Mouse (Mus musculus) hindbrain, embryonic 16.5 days (tissue): ENCODE measurements around the gene Erv3. TPM values are rescaled to one million over a fixed set of nuclear protein-coding genes. Genes with fewer than 3 reads are reported as not detected.

ENCODE experiments used
- ATAC-seq: fragments of 200-750 bp; cut with Nextera tagmentation; 2 replicates; pipeline ENCODE4 v1.8.0; 2017; ENCODE audit warnings: moderate TSS enrichment, moderate library complexity
- H3K27ac ChIP-seq: fragments of 300-500 bp; sonication (generic); 2 replicates; pipeline ENCODE4 v1.5.1; 2014; ENCODE audit warnings: low read depth, mild to moderate bottlenecking, control low read depth, low read length, moderate library complexity
- H3K27me3 ChIP-seq: fragments of 300-500 bp; sonication (generic); replicated peaks from 2 replicates; pipeline ENCODE4 v1.6.1; 2014; ENCODE audit warnings: low read length; ENCODE audit not compliant: control insufficient read depth, insufficient read depth
- H3K36me3 ChIP-seq: fragments of 300-500 bp; sonication (generic); 2 replicates; pipeline ENCODE4 v1.6.1; 2014; ENCODE audit warnings: mild to moderate bottlenecking, low read length, moderate library complexity, mixed read lengths; ENCODE audit not compliant: control insufficient read depth, insufficient read depth
- H3K4me1 ChIP-seq: fragments of 300-500 bp; sonication (generic); 2 replicates; pipeline ENCODE4 v1.6.1; 2014; ENCODE audit warnings: low read depth, low read length; ENCODE audit not compliant: control insufficient read depth, insufficient read depth
- H3K4me2 ChIP-seq: fragments of 300-500 bp; sonication (generic); 2 replicates; pipeline ENCODE4 v1.6.1; 2014; ENCODE audit warnings: mild to moderate bottlenecking, low read length, control low read depth, moderate library complexity
- H3K4me3 ChIP-seq: fragments of 300-500 bp; sonication (generic); 2 replicates; pipeline ENCODE4 v1.5.1; 2014; ENCODE audit warnings: mild to moderate bottlenecking, low read length, control low read depth, moderate library complexity
- H3K9ac ChIP-seq: fragments of 300-500 bp; sonication (generic); 2 replicates; pipeline ENCODE4 v1.6.1; 2014; ENCODE audit warnings: low read depth, mild to moderate bottlenecking, control low read depth, low read length, moderate library complexity
- H3K9me3 ChIP-seq: fragments of 300-500 bp; sonication (generic); 2 replicates; pipeline ENCODE4 v1.6.1; 2014; ENCODE audit warnings: mild to moderate bottlenecking, low read length, moderate library complexity; ENCODE audit not compliant: control insufficient read depth
- WGBS: fragments of 180-500 bp; shearing (Covaris S2); extraction: QIAGEN DNeasy Blood & Tissue Kit; methylation state at CpG from one replicate; pipeline ENCODE4 v1.1.7; 2014; 5-methylcytosine and 5-hydroxymethylcytosine counted together
- polyA plus RNA-seq: library from polyadenylated mRNA; unstranded; fragments of >200 nt; fragmentation: Nextera tagmentation; extraction: Ambion mirVana; gene quantifications from 2 replicates; pipeline ENCODE4 v1.2.1, GENCODE M21; 2015

Gene Erv3
- polyA plus RNA-seq = not detected in 2 replicates

- ATAC-seq = no peak
- H3K27ac ChIP-seq = no peak within 1 kb of the TSS
- 96% methylated on average over 5 of the region's 5 CpGs for WGBS
- H3K9ac ChIP-seq = no peak within 1 kb of the TSS
- no peaks in the 10 kb centered on the region for H3K27me3 ChIP-seq
- no peaks in the 10 kb centered on the region for H3K36me3 ChIP-seq
- no peaks in the 10 kb centered on the region for H3K9me3 ChIP-seq
- H3K4me3 ChIP-seq = no peak within 1 kb of the TSS
- H3K4me1 ChIP-seq = no peaks in the 10 kb centered on the region; the same call in 1 of the 2 replicates
- no peak within 1 kb of the TSS for H3K4me2 ChIP-seq
Observed at GRCm38 (mm10) chr2:131859721-131860120, at the start of gene Erv3. Erv3 (minus strand) TSS chr2:131859747.

GRCm38 (mm10) chr2:131908906-131909305, 49.4 kb upstream of the Erv3 start:
- no peaks in the 10 kb centered on the region for H3K36me3 ChIP-seq
- 80% methylated on average over 1 of the region's 1 CpGs for WGBS
- no peak overlapping the region for H3K4me3 ChIP-seq
- H3K27me3 ChIP-seq = no peaks in the 10 kb centered on the region
- no peak overlapping the region for H3K27ac ChIP-seq
- no peaks in the 10 kb centered on the region for H3K9me3 ChIP-seq
- no peak; the same call in 1 of the 2 replicates for ATAC-seq
- H3K4me1 ChIP-seq = peaks cover 24% of the 10 kb centered on the region
- H3K9ac ChIP-seq = no peak overlapping the region
- H3K4me2 ChIP-seq = no peak overlapping the region; the same call in 1 of the 2 replicates

- no peak overlapping the region for H3K27ac ChIP-seq
- no peaks in the 10 kb centered on the region for H3K27me3 ChIP-seq
- H3K4me2 ChIP-seq = no peak overlapping the region
- H3K9me3 ChIP-seq = no peaks in the 10 kb centered on the region
- no peaks in the 10 kb centered on the region for H3K36me3 ChIP-seq
- no peak overlapping the region for H3K4me3 ChIP-seq
- WGBS = 83% methylated on average over 7 of the region's 7 CpGs
- no peak for ATAC-seq
- H3K4me1 ChIP-seq = peaks cover 20% of the 10 kb centered on the region
- H3K9ac ChIP-seq = no peak overlapping the region
Observed at GRCm38 (mm10) chr2:131908351-131908861, 48.9 kb upstream of the Erv3 start.

- Histone ChIP-seq H3K4me3 (no peak overlapping the region), H3K36me3 (no peaks in the 10 kb centered on the region), H3K9ac (no peak overlapping the region), H3K27me3 (no peaks in the 10 kb centered on the region), H3K27ac (no peak overlapping the region), H3K9me3 (no peaks in the 10 kb centered on the region), H3K4me1 (peaks cover 14% of the 10 kb centered on the region), H3K4me2 (no peak overlapping the region)
- 87% methylated on average over 5 of the region's 5 CpGs for WGBS
- no peak for ATAC-seq
Observed at GRCm38 (mm10) chr2:131907311-131907710, 47.8 kb upstream of the Erv3 start.

- Histone ChIP-seq H3K4me2 (no peak overlapping the region), H3K4me1 (peaks cover 9% of the 10 kb centered on the region), H3K36me3 (no peaks in the 10 kb centered on the region), H3K4me3 (no peak overlapping the region), H3K9ac (no peak overlapping the region), H3K27me3 (no peaks in the 10 kb centered on the region), H3K9me3 (no peaks in the 10 kb centered on the region), H3K27ac (no peak overlapping the region)
- ATAC-seq = no peak
- 82% methylated on average over 1 of the region's 1 CpGs for WGBS
Observed at GRCm38 (mm10) chr2:131906846-131907245, 47.3 kb upstream of the Erv3 start.

GRCm38 (mm10) chr2:131906266-131906665, 46.7 kb upstream of the Erv3 start:
- Histone ChIP-seq H3K4me2 (no peak overlapping the region), H3K4me3 (no peak overlapping the region), H3K27ac (no peak overlapping the region), H3K4me1 (peaks cover 3% of the 10 kb centered on the region), H3K9ac (no peak overlapping the region), H3K36me3 (no peaks in the 10 kb centered on the region), H3K27me3 (no peaks in the 10 kb centered on the region), H3K9me3 (no peaks in the 10 kb centered on the region)
- no peak for ATAC-seq
- 86% methylated on average over 3 of the region's 3 CpGs for WGBS

GRCm38 (mm10) chr2:131905776-131906175, 46.2 kb upstream of the Erv3 start:
- WGBS = 83% methylated on average over 6 of the region's 6 CpGs
- Histone ChIP-seq H3K27ac (no peak overlapping the region), H3K4me1 (peaks cover under 1% of the 10 kb centered on the region; the same call in 1 of the 2 replicates), H3K4me3 (no peak overlapping the region), H3K9ac (no peak overlapping the region), H3K27me3 (no peaks in the 10 kb centered on the region), H3K4me2 (no peak overlapping the region), H3K9me3 (no peaks in the 10 kb centered on the region), H3K36me3 (no peaks in the 10 kb centered on the region)
- ATAC-seq = no peak

GRCm38 (mm10) chr2:131905025-131905424, 45.5 kb upstream of the Erv3 start:
- H3K36me3 ChIP-seq = no peaks in the 10 kb centered on the region
- no peak overlapping the region for H3K9ac ChIP-seq
- no peaks in the 10 kb centered on the region for H3K9me3 ChIP-seq
- no peaks in the 10 kb centered on the region for H3K4me1 ChIP-seq
- H3K27me3 ChIP-seq = no peaks in the 10 kb centered on the region
- H3K27ac ChIP-seq = no peak overlapping the region
- 57% methylated on average over 5 of the region's 5 CpGs for WGBS
- no peak overlapping the region for H3K4me2 ChIP-seq
- no peak overlapping the region for H3K4me3 ChIP-seq
- ATAC-seq = no peak

- Histone ChIP-seq H3K36me3 (no peaks in the 10 kb centered on the region), H3K27me3 (no peaks in the 10 kb centered on the region), H3K4me1 (no peaks in the 10 kb centered on the region), H3K4me2 (no peak overlapping the region), H3K9ac (no peak overlapping the region), H3K4me3 (no peak overlapping the region), H3K27ac (no peak overlapping the region), H3K9me3 (no peaks in the 10 kb centered on the region)
- no peak for ATAC-seq
- WGBS = 49% methylated on average over 8 of the region's 8 CpGs
Observed at GRCm38 (mm10) chr2:131902867-131903266, 43.3 kb upstream of the Erv3 start.

- no peak overlapping the region for H3K9ac ChIP-seq
- no peak overlapping the region for H3K4me2 ChIP-seq
- H3K9me3 ChIP-seq = no peaks in the 10 kb centered on the region
- WGBS = 64% methylated on average over 3 of the region's 3 CpGs
- no peaks in the 10 kb centered on the region for H3K27me3 ChIP-seq
- H3K4me3 ChIP-seq = no peak overlapping the region
- H3K36me3 ChIP-seq = no peaks in the 10 kb centered on the region
- H3K27ac ChIP-seq = no peak overlapping the region
- H3K4me1 ChIP-seq = no peaks in the 10 kb centered on the region
- no peak for ATAC-seq
Observed at GRCm38 (mm10) chr2:131902423-131902822, 42.9 kb upstream of the Erv3 start.
